Mouse (Mus musculus): Measurements from ENCODE around the gene Gm28539. TPM values are rescaled to one million over a fixed set of nuclear protein-coding genes. Genes with fewer than 3 reads are reported as not detected.
"Not testable (repeated sequence)": the region's sequence is repeated elsewhere in the genome, so short reads cannot be mapped to it uniquely, and the experiment has no call there.

Gm28539 gene
- polyA plus RNA-seq, 1 experiment from 2014 or later: not detected

GRCm38 (mm10) chr16:18955070-18955469 lies 118.7 kb downstream of the Gm28539 start:
- DNase-seq (ENCODE audit: low spot score): no peak

- no peak for DNase-seq (ENCODE audit: low spot score)
These were observed 127.1 kb downstream of the Gm28539 start for GRCm38 (mm10) chr16:18963486-18963885.

GRCm38 (mm10) chr16:18969420-18970128 lies 133.2 kb downstream of the Gm28539 start:
- no peak for DNase-seq (ENCODE audit: low spot score)

GRCm38 (mm10) chr16:18970837-18971236 lies 134.5 kb downstream of the Gm28539 start:
- DNase-seq (ENCODE audit: low spot score): no peak

- not testable (repeated sequence) for DNase-seq (ENCODE audit: low spot score)
These were observed 139.3 kb downstream of the Gm28539 start for GRCm38 (mm10) chr16:18975665-18976064.

- no peak for DNase-seq (ENCODE audit: low spot score)
These were observed 139.9 kb downstream of the Gm28539 start for GRCm38 (mm10) chr16:18976315-18976714.

GRCm38 (mm10) chr16:18986381-18986780 lies 150.0 kb downstream of the Gm28539 start:
- DNase-seq (ENCODE audit: low spot score): no peak

- DNase-seq (ENCODE audit: low spot score): no peak
These were observed 150.5 kb downstream of the Gm28539 start for GRCm38 (mm10) chr16:18986860-18987259.

GRCm38 (mm10) chr16:19002610-19003389 lies 166.4 kb downstream of the Gm28539 start:
- peak; percentile 14 for DNase-seq (ENCODE audit: low spot score)

GRCm38 (mm10) chr16:19003757-19004156 lies 167.4 kb downstream of the Gm28539 start:
- DNase-seq (ENCODE audit: low spot score): no peak

- DNase-seq (ENCODE audit: low spot score): no peak
These were observed 168.9 kb downstream of the Gm28539 start for GRCm38 (mm10) chr16:19005298-19005697.

Other genes with a start within 250 kb of the Gm28539 start
- gene Tbx1, start 245.9 kb upstream of the Gm28539 start, polyA plus RNA-seq (2015; fragmentation: Nextera tagmentation; extraction: Ambion mirVana): 0.24 and 0.25 TPM in 2 replicates
- 0.71 and 0.78 TPM in 2 replicates for gene Gp1bb, start 214.2 kb upstream of the Gm28539 start, polyA plus RNA-seq (2015; fragmentation: Nextera tagmentation; extraction: Ambion mirVana)
- not detected in 2 replicates for gene Gm49601, start 210.2 kb upstream of the Gm28539 start, polyA plus RNA-seq (2015; fragmentation: Nextera tagmentation; extraction: Ambion mirVana)
- gene Sept5, start 206.6 kb upstream of the Gm28539 start, polyA plus RNA-seq (2015; fragmentation: Nextera tagmentation; extraction: Ambion mirVana): 1.7 TPM in 2 replicates
- gene Cldn5, start 59.7 kb upstream of the Gm28539 start, polyA plus RNA-seq (2015; fragmentation: Nextera tagmentation; extraction: Ambion mirVana): 15.4 and 23.6 TPM in 2 replicates
- gene Ufd1, start 24.8 kb upstream of the Gm28539 start, polyA plus RNA-seq (2015; fragmentation: Nextera tagmentation; extraction: Ambion mirVana): 98.8 and 111 TPM in 2 replicates
- 60.7 and 68.5 TPM in 2 replicates for gene Cdc45, start 24.6 kb upstream of the Gm28539 start, polyA plus RNA-seq (2015; fragmentation: Nextera tagmentation; extraction: Ambion mirVana)
- gene 2510002D24Rik, start within 50 bp of the Gm28539 start, polyA plus RNA-seq (2015; fragmentation: Nextera tagmentation; extraction: Ambion mirVana): 19.5 and 34.3 TPM in 2 replicates
- gene Mrpl40, start 40.3 kb downstream of the Gm28539 start, polyA plus RNA-seq (2015; fragmentation: Nextera tagmentation; extraction: Ambion mirVana): 123 and 126 TPM in 2 replicates
- 12.7 and 16.4 TPM in 2 replicates for gene Hira, start 40.5 kb downstream of the Gm28539 start, polyA plus RNA-seq (2015; fragmentation: Nextera tagmentation; extraction: Ambion mirVana)